Mouse (Mus musculus) CH12.LX (cell line): ENCODE results near the gene Med26. TPM values are rescaled to one million over a fixed set of nuclear protein-coding genes. Genes with fewer than 3 reads are reported as not detected.

Experiments used
- DNase-seq: peaks from one replicate; pipeline ENCODE4 v3.0.0-alpha.2; 2013; ENCODE audit errors: extremely low read depth
- H3K27ac ChIP-seq: 2 replicates; pipeline ENCODE4 v1.5.1; 2012; ENCODE audit warnings: low read depth, mild to moderate bottlenecking, control low read depth, moderate library complexity; ENCODE audit not compliant: insufficient read depth
- H3K27me3 ChIP-seq: replicated peaks from 2 replicates; pipeline ENCODE3; 2012; ENCODE audit warnings: inconsistent platforms
- H3K36me3 ChIP-seq, 2 experiments: replicated peaks in 1 of 2; 2 replicates each; pipeline versions ENCODE3 to v1.6.1; 2012; ENCODE audit warnings: inconsistent platforms in 1 of 2, low read length in 1 of 2, mild to moderate bottlenecking in 1 of 2, mixed read lengths in 1 of 2, moderate library complexity in 1 of 2; ENCODE audit not compliant: control insufficient read depth in 1 of 2, insufficient read depth in 1 of 2
- H3K4me1 ChIP-seq, 2 experiments: 2 replicates each; pipeline ENCODE4 v1.6.1; 2012; ENCODE audit warnings: inconsistent platforms in 1 of 2, moderate library complexity in 1 of 2; ENCODE audit not compliant: insufficient read depth in 2 of 2, control insufficient read depth in 1 of 2
- H3K4me2 ChIP-seq: 2 replicates; pipeline ENCODE4 v1.6.1; 2012; ENCODE audit warnings: low read depth, mild to moderate bottlenecking, control low read depth; ENCODE audit not compliant: poor library complexity, insufficient read depth, severe bottlenecking
- H3K4me3 ChIP-seq, 3 experiments: fragments of 150-350 bp in 1 of 3; sonication (generic) in 1 of 3; replicated peaks in 1 of 3; 2 replicates each; pipeline versions ENCODE3 to v1.5.1; 2011 to 2012; ENCODE audit warnings: low read depth in 2 of 3, low read length in 2 of 3, mild to moderate bottlenecking in 2 of 3, moderate library complexity in 2 of 3, control low read depth in 1 of 3, improper control_type of control experiment in 1 of 3, inconsistent platforms in 1 of 3, mixed read lengths in 1 of 3; ENCODE audit not compliant: poor library complexity in 1 of 3
- H3K79me2 ChIP-seq: replicated peaks from 2 replicates; pipeline ENCODE4 v1.6.1; 2012; ENCODE audit warnings: mild to moderate bottlenecking, moderate library complexity; ENCODE audit not compliant: control insufficient read depth, poor library complexity, insufficient read depth, severe bottlenecking; ENCODE audit errors: extremely low read depth
- H3K9ac ChIP-seq: 2 replicates; pipeline ENCODE4 v1.6.1; 2012; ENCODE audit warnings: low read depth, mild to moderate bottlenecking, control low read depth, moderate library complexity; ENCODE audit not compliant: insufficient read depth
- H3K9me3 ChIP-seq: replicated peaks from 2 replicates; pipeline ENCODE3; 2012; ENCODE audit warnings: low read length, inconsistent platforms, mixed read lengths
- CHD1 ChIP-seq: IDR thresholded peaks from 2 replicates; pipeline ENCODE4 v1.6.1; 2012; ENCODE audit warnings: low read depth, low read length, improper control_type of control experiment, inconsistent platforms
- CHD2 ChIP-seq: IDR thresholded peaks from 2 replicates; pipeline ENCODE4 v1.6.1; 2011; ENCODE audit warnings: low read length, improper control_type of control experiment
- ETS1 ChIP-seq: conservative IDR thresholded peaks from 2 replicates; pipeline ENCODE4 v1.6.1; 2012; ENCODE audit warnings: low read depth, mild to moderate bottlenecking, inconsistent platforms, low read length, improper control_type of control experiment, moderate library complexity
- HCFC1 ChIP-seq: IDR thresholded peaks from 2 replicates; pipeline ENCODE4 v1.6.1; 2012; ENCODE audit warnings: low read depth, mild to moderate bottlenecking, inconsistent platforms, low read length, improper control_type of control experiment
- JUND ChIP-seq: conservative IDR thresholded peaks from 2 replicates; pipeline ENCODE4 v1.6.1; 2011; ENCODE audit warnings: low read depth, low read length, improper control_type of control experiment
- MAFK ChIP-seq: IDR thresholded peaks from 2 replicates; pipeline ENCODE4 v1.6.1; 2011; ENCODE audit warnings: low read length, improper control_type of control experiment; ENCODE audit not compliant: insufficient replicate concordance
- MEF2A ChIP-seq: IDR thresholded peaks from 2 replicates; pipeline ENCODE4 v1.6.1; 2014; ENCODE audit warnings: low read depth, mild to moderate bottlenecking, inconsistent platforms, low read length, improper control_type of control experiment, borderline replicate concordance
- MYC ChIP-seq: IDR thresholded peaks from 2 replicates; pipeline ENCODE4 v1.6.1; 2011; ENCODE audit warnings: low read depth, mild to moderate bottlenecking, improper control_type of control experiment, low read length
- NELFE ChIP-seq: IDR thresholded peaks from 2 replicates; pipeline ENCODE4 v1.6.1; 2011; ENCODE audit warnings: low read depth, low read length, improper control_type of control experiment
- NRF1 ChIP-seq: IDR thresholded peaks from 2 replicates; pipeline ENCODE4 v1.6.1; 2014; ENCODE audit warnings: low read depth, mild to moderate bottlenecking, inconsistent platforms, low read length, improper control_type of control experiment, moderate library complexity
- PAX5 ChIP-seq: IDR thresholded peaks from 2 replicates; pipeline ENCODE4 v1.6.1; 2012; ENCODE audit warnings: low read length, inconsistent platforms, mixed read lengths
- POLR2A ChIP-seq: IDR thresholded peaks from 2 replicates; pipeline ENCODE4 v1.6.1; 2011; ENCODE audit warnings: low read depth, mild to moderate bottlenecking, improper control_type of control experiment, low read length
- POLR2AphosphoS2 ChIP-seq: IDR thresholded peaks from 2 replicates; pipeline ENCODE4 v1.6.1; 2011; ENCODE audit warnings: low read depth, low read length, improper control_type of control experiment
- RCOR1 ChIP-seq: conservative IDR thresholded peaks from 2 replicates; pipeline ENCODE4 v1.6.1; 2012; ENCODE audit warnings: low read depth, mild to moderate bottlenecking, inconsistent platforms, low read length, improper control_type of control experiment
- SMC3 ChIP-seq: IDR thresholded peaks from 2 replicates; pipeline ENCODE4 v1.6.1; 2011; ENCODE audit warnings: low read depth, low read length, improper control_type of control experiment
- TCF12 ChIP-seq: IDR thresholded peaks from 2 replicates; pipeline ENCODE4 v1.6.1; 2014; ENCODE audit warnings: low read depth, mild to moderate bottlenecking, inconsistent platforms, low read length, improper control_type of control experiment
- ZKSCAN1 ChIP-seq: IDR thresholded peaks from 2 replicates; pipeline ENCODE4 v1.6.1; 2012; ENCODE audit warnings: low read depth, inconsistent platforms, low read length, improper control_type of control experiment, borderline replicate concordance
- ZNF384 ChIP-seq: IDR thresholded peaks from 2 replicates; pipeline ENCODE4 v1.6.1; 2012; ENCODE audit warnings: low read depth, low read length, improper control_type of control experiment, inconsistent platforms
- dilution Hi-C: fragments of 300-500 bp; cut with MboI; formaldehyde crosslinking; loops from 2 replicates; pipeline ENCODE4 v1.14.3; 2020; ENCODE audit warnings: low sequenced_read_pairs; ENCODE audit not compliant: extremely low pct_unique_long_range_greater_than_20kb, extremely low pct_ligation_motif_present
- in situ Hi-C: fragments of 300-500 bp; cut with MboI; formaldehyde crosslinking; loops from 3 replicates; pipeline ENCODE4 v1.14.3; 2019; ENCODE audit warnings: low sequenced_read_pairs, low pct_ligation_motif_present, low pct_unique_long_range_greater_than_20kb, mixed read lengths
- polyA plus RNA-seq: library from polyadenylated mRNA; unstranded; fragments of >175 nt; gene quantifications from 2 replicates; pipeline ENCODE4 v1.2.1, GENCODE M21; 2012; ENCODE audit warnings: low read depth; ENCODE audit not compliant: insufficient read length
- total RNA-seq, 2 experiments: library from RNA; depleted of rRNA; stranded (reverse); fragments of 300-350 nt in 1 of 2; fragments of >200 nt in 1 of 2; gene quantifications; 2 replicates each; pipeline ENCODE4 v1.2.3; 2012 to 2014

The Med26 gene
- total and polyA plus RNA-seq, 3 experiments = 8.7 to 12.9 (median 9.7) TPM

DNA sequence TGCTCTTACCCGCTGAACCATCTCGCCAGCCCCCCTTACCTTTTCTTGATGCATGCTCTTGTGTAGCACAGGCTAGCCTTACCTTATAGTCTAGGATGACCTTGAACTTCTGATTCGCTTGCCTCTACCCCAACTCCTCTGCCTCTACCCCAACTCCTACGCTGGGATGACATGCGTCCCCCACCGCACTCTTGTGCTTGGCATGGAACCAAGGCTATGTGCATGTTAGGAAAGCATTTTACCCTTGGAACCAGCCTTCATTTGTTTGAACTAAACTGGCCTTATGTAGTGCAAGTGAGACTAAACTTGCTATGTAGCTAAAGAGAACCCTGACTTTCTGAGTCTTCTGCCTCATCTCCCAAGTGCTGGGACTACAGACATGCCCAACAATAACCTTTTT is 27.8 kb upstream of the Med26 start:
- Histone ChIP-seq H3K4me1 (peaks cover 0 to 16% of the 10 kb centered on the region in 2 experiments; a peak in 2 of 4 replicates), H3K27me3 (no peaks in the 10 kb centered on the region), H3K4me2 (no peak overlapping the region), H3K9me3 (peaks cover 3% of the 10 kb centered on the region), H3K27ac (no peak overlapping the region), H3K36me3 (peaks cover 0 to 5% of the 10 kb centered on the region in 2 experiments), H3K9ac (no peak overlapping the region), H3K4me3 (no peak overlapping the region), H3K79me2 (no peaks in the 10 kb centered on the region)
- TF ChIP-seq JUND (no peak), POLR2A (no peak), MYC (no peak), RCOR1 (no peak), ETS1 (no peak), POLR2AphosphoS2 (no peak), ZNF384 (no peak), SMC3 (no peak), MEF2A (no peak), PAX5 (no peak), MAFK (no peak)
- DNase-seq = no peak
- dilution Hi-C loops = no loop called here
- in situ Hi-C loops = no loop called here

- Histone ChIP-seq H3K27me3 (no peaks in the 10 kb centered on the region), H3K36me3 (peaks cover 13 to 16% of the 10 kb centered on the region in 2 experiments), H3K79me2 (peaks cover 8% of the 10 kb centered on the region), H3K9ac (no peak overlapping the region), H3K27ac (no peak overlapping the region), H3K4me2 (no peak overlapping the region), H3K9me3 (peaks cover 3% of the 10 kb centered on the region)
- no peak for DNase-seq
- in situ Hi-C loops (no loop called here), dilution Hi-C loops (no loop called here)
- TF ChIP-seq ZKSCAN1 (no peak), MAFK (no peak), TCF12 (no peak), NRF1 (peak; percentile 38; the same call in 1 of the 2 replicates)
- TF ChIP-seq, all 38 proteins: peak for 1
- H3K4me3 ChIP-seq = no peak overlapping the region
- peaks cover 7 to 27% of the 10 kb centered on the region in 2 experiments for H3K4me1 ChIP-seq
Measured at GRCm38 (mm10) chr8:72573450-72573849, 25.4 kb upstream of the Med26 start.

GRCm38 (mm10) chr8:72572507-72572906 is 24.4 kb upstream of the Med26 start:
- Histone ChIP-seq H3K36me3 (peaks cover 23 to 26% of the 10 kb centered on the region in 2 experiments), H3K27me3 (no peaks in the 10 kb centered on the region), H3K27ac (no peak overlapping the region), H3K9ac (peak overlapping the region; percentile 72; the same call in 1 of the 2 replicates), H3K9me3 (peaks cover 3% of the 10 kb centered on the region), H3K4me2 (peak overlapping the region; percentile 98), H3K4me1 (peaks cover 7 to 20% of the 10 kb centered on the region in 2 experiments), H3K79me2 (peaks cover 8% of the 10 kb centered on the region), H3K4me3 (peak overlapping the region; percentile 62 to 68 (median 67))
- in situ Hi-C loops = no loop called here
- dilution Hi-C loops = no loop called here
- no peak for TF ChIP-seq HCFC1
- no peak for TF ChIP-seq CHD2
- no peak for TF ChIP-seq NELFE
- TF ChIP-seq CHD1 = no peak
- DNase-seq = no peak
